9 mouse cellular contexts compared by ENCODE assay signal in the genomic region with DNA sequence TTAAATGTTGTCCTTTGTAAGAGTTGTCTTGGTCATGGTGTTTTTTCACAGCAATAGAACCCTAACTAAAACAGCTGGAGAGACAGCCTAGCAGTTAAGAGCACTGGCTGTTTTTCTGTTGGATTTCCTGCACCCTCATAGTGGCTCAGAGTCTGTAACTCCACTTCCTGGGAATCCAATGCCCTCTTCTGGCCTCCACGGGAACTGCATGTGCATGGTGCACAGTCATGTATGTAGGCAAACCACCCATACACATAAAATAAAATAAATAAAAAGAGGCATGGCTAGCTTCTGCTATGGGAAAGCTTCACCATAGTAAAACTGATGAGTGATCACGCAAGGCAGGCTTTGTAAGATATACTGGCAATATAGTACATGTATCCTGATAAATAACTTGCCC. TPM values are rescaled to one million over a fixed set of nuclear protein-coding genes. Genes with fewer than 3 reads are reported as not detected.
DNase-seq lines count a peak whose midpoint lies in the region; ATAC-seq and TF ChIP-seq lines count a peak whose summit lies in the region.
"Had no signal": no experiment of that assay in that cellular context is flagged by ENCODE, and none has a peak within 500 bp of the region (broad histone marks: within the 10 kb centered on the region; RNA-seq: fewer than 3 reads in every experiment).

No protein-coding gene starts in this region.

- H3K27ac ChIP-seq in kidney, postnatal 0 days = no peak overlapping the region
- H3K27ac ChIP-seq in kidney, embryonic 14.5 days (ENCODE audit: low read depth, low read length) = no peak overlapping the region
- no peak overlapping the region for H3K27ac ChIP-seq in midbrain, embryonic 13.5 days

- H3K4me3 ChIP-seq in kidney, postnatal 0 days (replicated peaks; ENCODE audit: low read depth, low read length) = no peak overlapping the region
- H3K4me3 ChIP-seq in kidney, embryonic 14.5 days (ENCODE audit: low read length) = no peak overlapping the region
- no peak overlapping the region for H3K4me3 ChIP-seq in midbrain, embryonic 13.5 days (replicated peaks)
- H3K4me3 ChIP-seq: myocyte had no signal

- no peaks in the 10 kb centered on the region for H3K27me3 ChIP-seq in kidney, postnatal 0 days (ENCODE audit: insufficient read depth, low read length)
- no peaks in the 10 kb centered on the region for H3K27me3 ChIP-seq in kidney, embryonic 14.5 days (ENCODE audit: control insufficient read depth, insufficient read depth, low read length)
- no peaks in the 10 kb centered on the region for H3K27me3 ChIP-seq in midbrain, embryonic 13.5 days

- H3K4me2 ChIP-seq in kidney, postnatal 0 days (ENCODE audit: low read length) = no peak overlapping the region
- no peak overlapping the region for H3K4me2 ChIP-seq in kidney, embryonic 14.5 days (replicated peaks; ENCODE audit: low read depth, low read length)
- H3K4me2 ChIP-seq in midbrain, embryonic 13.5 days (replicated peaks) = no peak overlapping the region

- peak; percentile 82 for DNase-seq in CD4-positive, CD25-positive, alpha-beta regulatory T cell, adult 2 months (ENCODE audit: low read depth, low spot score)
- no peak for DNase-seq in kidney, postnatal 0 days (ENCODE audit: low spot score)
- DNase-seq in adrenal gland, postnatal 36 days = peak; percentile 77 to 78
- DNase-seq in kidney, postnatal 10 days = peak; percentile 75
- peak; percentile 60 to 78 for DNase-seq in monocyte, adult 2 months (ENCODE audit: low read depth in 1 of 2, low spot score in 2 of 2)

- H3K9ac ChIP-seq in kidney, postnatal 0 days (ENCODE audit: low read depth, low read length) = no peak overlapping the region
- H3K9ac ChIP-seq in kidney, embryonic 14.5 days (ENCODE audit: low read depth, low read length) = no peak overlapping the region
- no peak overlapping the region for H3K9ac ChIP-seq in midbrain, embryonic 13.5 days (replicated peaks)

- WGBS in kidney, postnatal 0 days = 68% methylated on average over 2 of the region's 2 CpGs
- WGBS in kidney, embryonic 14.5 days = 54% methylated on average over 2 of the region's 2 CpGs
- WGBS in midbrain, embryonic 13.5 days = 52% methylated on average over 2 of the region's 2 CpGs

- H3K36me3 ChIP-seq in kidney, postnatal 0 days (ENCODE audit: insufficient read depth, low read length) = no peaks in the 10 kb centered on the region
- no peaks in the 10 kb centered on the region for H3K36me3 ChIP-seq in kidney, embryonic 14.5 days (ENCODE audit: control insufficient read depth, insufficient read depth, low read length)
- no peaks in the 10 kb centered on the region for H3K36me3 ChIP-seq in midbrain, embryonic 13.5 days

- ATAC-seq in CD4-positive, CD25-positive, alpha-beta regulatory T cell, adult 4 months = no peak
- no peak for ATAC-seq in kidney, postnatal 0 days (replicated peaks; ENCODE audit: low FRiP score, low read depth)
- ATAC-seq in kidney, embryonic 14.5 days (ENCODE audit: low FRiP score, low TSS enrichment) = no peak
- no peak for ATAC-seq in midbrain, embryonic 13.5 days

- peaks cover 28% of the 10 kb centered on the region for H3K4me1 ChIP-seq in kidney, postnatal 0 days (replicated peaks; ENCODE audit: insufficient read depth, low read length)
- peaks cover 21% of the 10 kb centered on the region for H3K4me1 ChIP-seq in kidney, embryonic 14.5 days (ENCODE audit: control insufficient read depth, insufficient read depth, low read length)
- H3K4me1 ChIP-seq in midbrain, embryonic 13.5 days (replicated peaks) = peaks cover 4% of the 10 kb centered on the region

- TF ChIP-seq CTCF in kidney, postnatal 0 days (IDR thresholded peaks at IDR 0.05; ENCODE audit: low read depth) = peak; percentile 72

- H3K9me3 ChIP-seq in kidney, postnatal 0 days (replicated peaks; ENCODE audit: low read length) = no peaks in the 10 kb centered on the region
- no peaks in the 10 kb centered on the region for H3K9me3 ChIP-seq in kidney, embryonic 14.5 days (ENCODE audit: control insufficient read depth, low read length)
- no peaks in the 10 kb centered on the region for H3K9me3 ChIP-seq in midbrain, embryonic 13.5 days

RNA-seq across cellular contexts. Expression of a gene that starts 9.0 kb away (rescaled TPM):
- polyA plus RNA-seq in CD4-positive, CD25-positive, alpha-beta regulatory T cell, adult 4 months (2017; shearing (Covaris generic)) = 10 to 100 TPM in 1 of 2 experiments, 1 to 10 TPM in 1; 8.4 to 16.2 TPM
- polyA plus RNA-seq in kidney, postnatal 0 days (2015; fragmentation: Nextera tagmentation; extraction: Ambion mirVana) = 12.7 and 14.0 TPM in 2 replicates
- 6.5 and 11.1 TPM in 2 replicates for polyA plus RNA-seq in kidney, embryonic 14.5 days (2014; fragmentation: Nextera tagmentation; extraction: Ambion mirVana)
- total RNA-seq in adrenal gland, postnatal 36 days (2021) = 10 to 100 TPM; 28.9 to 35.6 TPM
- polyA plus RNA-seq in midbrain, embryonic 13.5 days (2015; fragmentation: Nextera tagmentation; extraction: Ambion mirVana) = 13.4 and 13.6 TPM in 2 replicates

RNA-seq across cellular contexts. Expression of a gene that starts 19.4 kb away (rescaled TPM):
- 1 to 10 TPM; 5.1 to 6.1 TPM for polyA plus RNA-seq in CD4-positive, CD25-positive, alpha-beta regulatory T cell, adult 4 months (2017; shearing (Covaris generic))
- polyA plus RNA-seq in kidney, postnatal 0 days (2015; fragmentation: Nextera tagmentation; extraction: Ambion mirVana) = 9.4 and 10.6 TPM in 2 replicates
- polyA plus RNA-seq in kidney, embryonic 14.5 days (2014; fragmentation: Nextera tagmentation; extraction: Ambion mirVana) = 5.7 and 14.2 TPM in 2 replicates
- total RNA-seq in adrenal gland, postnatal 36 days (2021) = 10 to 100 TPM; 27.1 to 74.2 TPM
- 20.6 and 22.3 TPM in 2 replicates for polyA plus RNA-seq in midbrain, embryonic 13.5 days (2015; fragmentation: Nextera tagmentation; extraction: Ambion mirVana)
